Mouse (Mus musculus) adrenal gland, adult 18-20 months (tissue): Measurements from ENCODE around the gene Sost. TPM values are rescaled to one million over a fixed set of nuclear protein-coding genes. Genes with fewer than 3 reads are reported as not detected.
A peak's percentile ranks its signal among the peaks of the same experiment; 100 is the strongest.
"Not testable (repeated sequence)": the region's sequence is repeated elsewhere in the genome, so short reads cannot be mapped to it uniquely, and the experiment has no call there.

Experiments used
- DNase-seq, 2 experiments: peaks; one replicate each; pipeline ENCODE4 v3.0.0; 2021 to 2022; ENCODE audit warnings: low spot score in 2 of 2
- long read RNA-seq, 2 experiments: library from polyadenylated mRNA; stranded (forward); transcript quantifications; one replicate each; pipeline ENCODE4 v2.0.0; 2021
- total RNA-seq, 2 experiments: library from RNA; stranded (reverse); gene quantifications; 1 replicate in 1 of 2; 2 replicates in 1 of 2; pipeline ENCODE4 v1.2.3; 2021

Sost gene
- not detected for total RNA-seq
- long read RNA-seq, experiment 1 = 0 reads
- long read RNA-seq, experiment 2 = 0 reads

GRCm38 (mm10) chr11:101966965-101967614, at the start of gene Sost:
Gene Sost, minus strand, starts transcription at chr11:101967015.
- no peak for DNase-seq

GRCm38 (mm10) chr11:102016136-102016535, 49.3 kb upstream of the Sost start:
- DNase-seq = no peak

- DNase-seq = no peak
These were observed 48.7 kb upstream of the Sost start for GRCm38 (mm10) chr11:102015472-102015871.

GRCm38 (mm10) chr11:102013201-102013600, 46.4 kb upstream of the Sost start:
- no peak for DNase-seq

- DNase-seq = no peak
These were observed 44.7 kb upstream of the Sost start for GRCm38 (mm10) chr11:102011510-102011909.

GRCm38 (mm10) chr11:102010140-102010539, 43.3 kb upstream of the Sost start:
- no peak for DNase-seq

GRCm38 (mm10) chr11:102008954-102009637, 42.3 kb upstream of the Sost start:
- no peak for DNase-seq

GRCm38 (mm10) chr11:102008372-102008771, 41.6 kb upstream of the Sost start:
- no peak for DNase-seq

GRCm38 (mm10) chr11:102006688-102007087, 39.9 kb upstream of the Sost start:
- DNase-seq = no peak

GRCm38 (mm10) chr11:102006271-102006670, 39.5 kb upstream of the Sost start:
- DNase-seq = no peak

GRCm38 (mm10) chr11:102004251-102004650, 37.4 kb upstream of the Sost start:
- no peak for DNase-seq

- DNase-seq = no peak
These were observed 32.7 kb upstream of the Sost start for GRCm38 (mm10) chr11:101999466-101999865.

GRCm38 (mm10) chr11:101998258-101998657, 31.4 kb upstream of the Sost start:
- DNase-seq = no peak

- DNase-seq = no peak
These were observed 29.1 kb upstream of the Sost start for GRCm38 (mm10) chr11:101995938-101996337.

GRCm38 (mm10) chr11:101994100-101994499, 27.3 kb upstream of the Sost start:
- no peak for DNase-seq

- no peak for DNase-seq
These were observed 25.6 kb upstream of the Sost start for GRCm38 (mm10) chr11:101992411-101992810.

GRCm38 (mm10) chr11:101991813-101992212, 25.0 kb upstream of the Sost start:
- DNase-seq = no peak

GRCm38 (mm10) chr11:101990244-101990643, 23.4 kb upstream of the Sost start:
- no peak for DNase-seq

- DNase-seq = no peak
These were observed 20.1 kb upstream of the Sost start, which contains the start of gene Dusp3 for GRCm38 (mm10) chr11:101986913-101987312. Gene Dusp3, minus strand, starts transcription at chr11:101987013.

GRCm38 (mm10) chr11:101985990-101986389, 19.2 kb upstream of the Sost start:
- peak; percentile 82 to 86 for DNase-seq

- not testable (repeated sequence) for DNase-seq
These were observed 18.6 kb upstream of the Sost start for GRCm38 (mm10) chr11:101985450-101985849.
